Mouse (Mus musculus) CD4-positive naive resting alpha-beta T cell, adult 76 days (primary cell): ENCODE data around the gene Nfkbil1. TPM values are rescaled to one million over a fixed set of nuclear protein-coding genes. Genes with fewer than 3 reads are reported as not detected.

Experiments
- total RNA-seq: library from RNA; stranded (reverse); gene quantifications from one replicate; pipeline ENCODE4 v1.2.4, GENCODE M21; 2023

Gene Nfkbil1
- 9.4 TPM for total RNA-seq

GRCm38 (mm10) chr17:35235614-35236389 is at the start of gene Nfkbil1:
Gene Nfkbil1, minus strand, starts transcription at chr17:35235792.

GRCm38 (mm10) chr17:35262664-35263522 is 27.3 kb upstream of the Nfkbil1 start, which contains the start of gene H2-D1:
Gene H2-D1, plus strand, starts transcription at chr17:35262730.

GRCm38 (mm10) chr17:35241305-35242014 is 5.9 kb upstream of the Nfkbil1 start, which contains the start of gene Ddx39b:
Gene Ddx39b, plus strand, starts transcription at chr17:35241746.

GRCm38 (mm10) chr17:35233114-35233980 is 2.2 kb downstream of the Nfkbil1 start, which contains the start of gene Atp6v1g2:
Gene Atp6v1g2, plus strand, starts transcription at chr17:35233660.

GRCm38 (mm10) chr17:35220156-35220952 is 15.2 kb downstream of the Nfkbil1 start, which contains the start of gene Gm16181:
Gene Gm16181, plus strand, starts transcription at chr17:35220834.

GRCm38 (mm10) chr17:35204494-35205379 is 30.9 kb downstream of the Nfkbil1 start, which contains the start of gene Lta:
Gene Lta, minus strand, starts transcription at chr17:35205351.

GRCm38 (mm10) chr17:35201787-35202186 is 33.8 kb downstream of the Nfkbil1 start, which contains the start of gene Tnf:
Gene Tnf, minus strand, starts transcription at chr17:35202007.

GRCm38 (mm10) chr17:35193881-35194843 is 41.4 kb downstream of the Nfkbil1 start, which contains the start of gene Ltb:
Gene Ltb, plus strand, starts transcription at chr17:35194439.

GRCm38 (mm10) chr17:35187959-35188610 is 47.5 kb downstream of the Nfkbil1 start, which contains the start of gene Lst1:
Gene Lst1, minus strand, starts transcription at chr17:35188439.

GRCm38 (mm10) chr17:35175968-35176367 is 59.6 kb downstream of the Nfkbil1 start, which contains the start of gene Aif1:
Gene Aif1, minus strand, starts transcription at chr17:35176068.

Other genes starting within 250 kb of the Nfkbil1 start
- gene Vars, start 234.8 kb downstream of the Nfkbil1 start, total RNA-seq: 85.0 TPM
- gene Vwa7, start 219.2 kb downstream of the Nfkbil1 start, total RNA-seq: not detected
- gene Sapcd1, start 207.8 kb downstream of the Nfkbil1 start, total RNA-seq: 1.4 TPM
- 3.2 TPM for gene Msh5, start 189.0 kb downstream of the Nfkbil1 start, total RNA-seq
- 137 TPM for gene Clic1, start 185.8 kb downstream of the Nfkbil1 start, total RNA-seq
- gene Ddah2, start 176.8 kb downstream of the Nfkbil1 start, total RNA-seq: 0.70 TPM
- not detected for gene Ly6g6c, start 170.4 kb downstream of the Nfkbil1 start, total RNA-seq
- not detected for gene Mpig6b, start 169.6 kb downstream of the Nfkbil1 start, total RNA-seq
- gene Ly6g6e, start 158.9 kb downstream of the Nfkbil1 start, total RNA-seq: not detected
- gene Ly6g6d, start 157.7 kb downstream of the Nfkbil1 start, total RNA-seq: not detected
- not detected for gene Ly6g6f, start 150.2 kb downstream of the Nfkbil1 start, total RNA-seq
- 60.6 TPM for gene Abhd16a, start 146.5 kb downstream of the Nfkbil1 start, total RNA-seq
- not detected for gene Ly6g5c, start 127.5 kb downstream of the Nfkbil1 start, total RNA-seq
- gene Ly6g5b, start 120.4 kb downstream of the Nfkbil1 start, total RNA-seq: 1.5 TPM
- gene Gpank1, start 114.3 kb downstream of the Nfkbil1 start, total RNA-seq: 28.7 TPM
- 118 TPM for gene Csnk2b, start 113.7 kb downstream of the Nfkbil1 start, total RNA-seq
- 15.3 TPM for gene D17H6S53E, start 109.4 kb downstream of the Nfkbil1 start, total RNA-seq
- gene Apom, start 103.7 kb downstream of the Nfkbil1 start, total RNA-seq: not detected
- gene Bag6, start 100.6 kb downstream of the Nfkbil1 start, total RNA-seq: 487 TPM
- gene Prrc2a, start 70.9 kb downstream of the Nfkbil1 start, total RNA-seq: 292 TPM
- gene Aif1, start 59.7 kb downstream of the Nfkbil1 start, total RNA-seq: 8.6 TPM
- 9.5 TPM for gene Lst1, start 47.4 kb downstream of the Nfkbil1 start, total RNA-seq
- gene Ltb, start 41.4 kb downstream of the Nfkbil1 start, total RNA-seq: 417 TPM
- 11.3 TPM for gene Tnf, start 33.8 kb downstream of the Nfkbil1 start, total RNA-seq
- gene Lta, start 30.4 kb downstream of the Nfkbil1 start, total RNA-seq: 15.7 TPM
- gene Gm16181, start 15.0 kb downstream of the Nfkbil1 start, total RNA-seq: not detected
- gene Atp6v1g2, start 2.1 kb downstream of the Nfkbil1 start, total RNA-seq: 1.00 TPM
- gene Ddx39b, start 6.0 kb upstream of the Nfkbil1 start, total RNA-seq: 422 TPM
- gene H2-D1, start 26.9 kb upstream of the Nfkbil1 start, total RNA-seq: 2,346 TPM
- 12.5 TPM for gene H2-Q1, start 84.6 kb upstream of the Nfkbil1 start, total RNA-seq
- 9.6 TPM for gene H2-Q2, start 106.5 kb upstream of the Nfkbil1 start, total RNA-seq
- gene H2-Q4, start 143.8 kb upstream of the Nfkbil1 start, total RNA-seq: 587 TPM
- 156 TPM for gene H2-Q6, start 189.1 kb upstream of the Nfkbil1 start, total RNA-seq
- gene H2-Q7, start 203.4 kb upstream of the Nfkbil1 start, total RNA-seq: 498 TPM
- gene H2-Q10, start 234.3 kb upstream of the Nfkbil1 start, total RNA-seq: 67.2 TPM